Mouse (Mus musculus) kidney, adult 11 months (tissue): Measurements from ENCODE around the gene Hspa12b.

Experiments used
- DNase-seq: peaks from one replicate; pipeline ENCODE4 v3.0.0; 2022

Hspa12b gene

DNA sequence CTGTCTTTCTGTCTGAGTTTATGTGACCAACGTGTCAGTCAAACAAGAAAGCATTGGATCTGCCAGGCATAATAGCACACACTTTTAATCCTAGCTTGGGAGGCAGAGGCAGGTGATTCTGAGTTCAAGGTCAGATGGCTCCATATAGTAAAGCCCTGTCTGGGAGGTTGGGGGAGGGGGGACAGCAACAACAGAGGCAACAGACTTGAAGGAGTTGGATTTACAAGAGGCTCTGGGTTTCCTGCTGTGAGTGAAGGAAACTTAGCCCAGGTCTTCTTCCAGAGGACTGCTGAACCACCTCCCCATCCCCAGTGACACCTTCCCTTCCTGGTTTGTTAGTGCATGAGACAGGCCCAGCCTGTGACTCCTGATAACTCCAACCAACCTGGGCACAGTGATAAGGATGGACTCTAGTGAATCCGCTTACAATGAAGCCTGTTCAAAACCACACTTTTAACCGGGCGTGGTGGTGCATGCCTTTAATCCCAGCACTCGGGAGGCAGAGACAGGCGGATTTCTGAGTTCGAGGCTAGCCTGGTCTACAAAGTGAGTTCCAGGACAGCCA lies 25.2 kb downstream of the Hspa12b start:
- no peak for DNase-seq

DNA sequence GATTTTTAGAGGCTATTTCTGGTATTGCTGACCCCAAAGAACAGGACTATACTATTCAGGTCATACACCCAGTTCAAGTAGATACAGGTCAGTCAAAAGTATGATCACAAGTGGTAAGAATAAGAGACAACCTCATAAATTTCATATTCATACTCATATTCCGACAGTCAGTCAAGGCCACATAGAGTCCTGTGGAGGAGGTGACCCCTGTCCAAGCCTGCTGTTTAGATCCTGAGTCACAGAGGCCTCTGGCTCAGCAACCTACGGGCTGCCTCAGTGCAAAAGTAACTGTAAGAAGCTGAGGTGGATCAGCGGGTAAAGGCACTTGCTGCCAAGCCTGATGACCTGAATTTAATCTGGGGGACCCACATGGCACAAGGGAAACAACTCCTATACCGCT lies 27.0 kb downstream of the Hspa12b start:
- no peak for DNase-seq

DNA sequence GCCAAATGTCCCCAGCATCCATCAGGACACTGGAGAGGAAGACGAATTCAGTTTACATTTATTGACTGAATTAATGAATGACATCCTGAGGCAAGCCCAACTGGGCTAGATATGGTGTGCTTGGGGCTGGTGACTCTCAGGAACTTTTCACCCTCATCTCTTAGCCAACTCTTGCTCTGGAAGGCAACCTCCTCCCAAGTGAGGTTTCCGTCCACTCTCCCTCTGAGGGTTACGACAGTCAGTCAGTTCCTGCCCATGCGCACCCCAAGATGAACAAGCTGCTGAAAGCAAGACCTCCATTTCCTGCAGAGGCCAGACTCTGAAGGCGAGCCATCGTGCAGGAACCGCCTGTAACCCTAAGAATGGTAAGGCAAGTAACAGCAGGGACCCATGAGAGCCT lies 29.9 kb downstream of the Hspa12b start:
- DNase-seq = no peak

DNA sequence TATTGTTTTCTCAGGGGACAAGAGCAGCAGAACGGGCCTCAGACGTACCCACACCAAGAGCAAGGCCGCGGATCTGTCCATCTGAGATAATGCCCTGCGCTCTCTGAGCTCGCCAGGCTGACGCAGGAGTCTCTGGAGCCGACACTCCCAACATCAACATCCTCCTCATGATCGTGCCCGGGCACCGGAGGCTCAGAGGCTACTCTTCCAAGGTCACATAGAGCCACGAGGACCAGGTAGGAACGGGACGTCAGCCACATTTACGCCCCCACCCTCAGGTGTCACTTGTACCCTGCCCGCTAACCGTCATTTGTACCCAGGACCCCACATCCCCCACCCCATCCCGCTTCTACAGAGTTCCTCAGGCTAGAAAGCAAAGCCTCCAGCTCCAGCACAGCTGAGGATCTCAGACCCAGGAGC lies 32.4 kb downstream of the Hspa12b start:
- no peak for DNase-seq

DNA sequence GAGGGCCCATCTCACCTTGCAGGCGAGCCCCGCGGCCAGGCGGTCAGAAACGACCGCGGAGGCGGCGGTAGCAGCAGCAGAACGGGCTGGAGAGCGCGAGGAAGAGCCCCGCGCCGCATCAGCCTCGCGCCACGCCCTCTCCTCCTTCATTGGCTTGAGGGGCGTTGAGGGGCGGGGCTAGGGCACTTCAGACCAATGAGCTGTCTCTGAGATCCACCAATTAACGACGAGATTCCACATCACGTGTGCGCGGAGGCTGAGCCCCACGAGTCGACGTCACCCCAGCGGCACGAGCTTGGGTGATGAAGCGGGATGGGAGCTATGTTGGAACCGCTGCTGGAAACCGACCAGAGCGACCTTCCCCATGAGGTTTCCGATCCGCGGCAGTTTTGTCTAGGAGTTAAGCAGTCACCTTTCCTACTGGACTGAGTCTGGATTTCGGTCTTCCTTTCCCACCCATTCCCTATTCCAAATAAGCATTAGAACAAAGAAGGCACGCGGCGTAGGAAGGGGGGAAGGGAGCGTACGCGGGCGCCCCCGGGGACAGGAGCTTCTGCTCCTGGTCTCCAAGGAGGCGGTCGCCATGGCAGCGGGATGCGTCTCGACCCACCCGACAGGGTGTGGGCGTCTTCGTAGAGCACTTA lies 33.0 kb downstream of the Hspa12b start, which contains the start of gene 1700037H04Rik:
Gene 1700037H04Rik, minus strand, starts transcription at position 144 of the 644 bp plus-strand sequence.
- peak; percentile 97 for DNase-seq

DNA sequence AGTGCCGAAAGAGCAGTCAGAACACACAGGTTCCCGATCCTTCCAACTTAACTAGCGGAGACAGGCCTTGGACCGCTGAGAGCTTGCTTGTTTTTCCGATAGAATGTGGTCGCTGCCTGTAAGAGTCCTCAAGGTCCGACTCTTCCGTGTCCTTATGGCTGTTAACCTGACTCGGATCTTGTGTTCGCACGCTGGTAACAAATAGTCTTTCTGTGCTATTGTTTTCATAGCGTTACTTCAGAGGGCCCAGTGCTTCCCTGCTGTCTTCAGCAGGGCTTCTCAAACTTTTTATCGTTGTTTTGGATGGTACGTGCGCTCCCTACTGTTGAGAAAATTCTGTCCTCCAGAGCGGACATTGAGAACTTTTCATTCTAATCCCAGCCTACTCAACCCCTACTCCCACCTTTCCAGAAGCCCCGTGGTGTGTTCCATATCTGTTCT lies 33.6 kb downstream of the Hspa12b start:
- DNase-seq = peak; percentile 34

DNA sequence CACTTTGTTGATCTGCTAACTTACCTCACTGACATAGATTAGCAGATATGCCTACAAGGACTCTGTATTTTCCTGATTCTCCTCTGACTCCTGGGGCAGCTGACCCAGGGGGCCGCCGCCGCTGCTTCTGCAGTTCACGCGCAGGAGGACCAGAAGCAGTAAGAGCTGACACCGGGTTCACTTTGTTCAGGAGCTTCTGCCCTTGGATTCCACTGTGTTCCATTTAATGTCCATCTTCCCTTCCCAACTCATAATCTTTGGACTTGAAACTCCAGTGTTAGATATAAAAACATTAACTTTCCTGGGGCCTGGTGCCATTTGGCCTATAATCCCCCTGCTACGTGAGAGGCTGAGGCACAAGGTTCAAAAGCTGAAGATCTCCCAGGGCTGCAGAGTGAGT lies 36.8 kb downstream of the Hspa12b start:
- peak; percentile 85 for DNase-seq

DNA sequence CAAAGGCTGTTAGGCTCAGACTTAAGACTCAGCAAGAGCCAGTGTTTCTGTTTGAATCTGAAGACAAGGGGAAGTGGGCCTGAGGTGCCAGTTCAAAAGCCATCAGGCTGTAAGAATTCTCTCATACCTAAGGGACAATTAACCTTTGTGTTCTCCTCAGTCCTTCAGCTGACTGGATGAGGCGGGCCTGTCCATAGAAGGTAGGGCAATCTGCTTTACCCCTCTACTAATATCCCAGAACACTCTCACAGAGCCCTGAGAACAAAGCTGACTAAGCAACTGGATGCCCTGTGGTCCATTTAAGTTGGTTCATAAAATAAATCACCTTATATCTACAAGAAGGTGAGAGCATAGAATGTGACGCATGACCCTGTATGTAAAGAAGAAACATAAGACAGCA lies 39.1 kb downstream of the Hspa12b start:
- no peak for DNase-seq

DNA sequence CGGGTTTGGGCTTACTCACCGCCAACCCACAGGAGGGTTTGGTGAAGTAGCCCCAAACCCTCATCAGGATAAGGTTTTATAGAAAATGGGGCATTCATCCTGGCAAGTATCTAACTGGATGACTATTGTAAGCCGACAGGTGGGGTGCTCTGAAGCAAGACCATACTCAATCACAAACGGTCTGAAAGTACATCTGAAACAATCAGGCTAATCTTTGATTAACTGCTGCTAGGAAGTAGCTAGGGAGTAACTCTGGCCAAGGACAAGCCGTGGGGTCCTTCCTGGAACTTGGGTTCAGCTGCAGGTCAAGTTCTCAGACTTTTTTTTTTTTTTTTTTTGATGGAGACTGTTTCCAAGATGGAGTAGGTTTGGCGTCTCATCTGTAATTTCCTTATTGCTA lies 40.9 kb downstream of the Hspa12b start:
- DNase-seq = no peak

DNA sequence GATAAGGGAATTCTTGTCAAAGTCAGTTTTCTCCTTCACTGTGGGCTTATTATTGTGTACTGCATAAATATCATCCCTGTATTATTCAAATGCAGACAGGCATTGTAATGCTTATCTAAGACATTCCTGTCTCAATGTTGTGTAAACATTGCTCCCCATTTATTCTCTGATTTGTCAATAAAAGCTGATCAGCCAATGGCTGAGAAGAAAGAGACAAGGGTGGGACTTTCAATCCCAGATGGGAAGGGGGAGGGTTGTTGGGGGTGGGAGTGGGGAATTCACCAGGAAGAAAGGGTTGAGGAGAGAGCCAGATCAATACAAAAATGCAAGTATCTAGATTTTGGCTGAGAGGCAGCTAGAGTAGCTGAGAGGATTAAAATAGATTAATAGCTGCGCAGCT lies 41.8 kb downstream of the Hspa12b start:
- no peak for DNase-seq

DNA sequence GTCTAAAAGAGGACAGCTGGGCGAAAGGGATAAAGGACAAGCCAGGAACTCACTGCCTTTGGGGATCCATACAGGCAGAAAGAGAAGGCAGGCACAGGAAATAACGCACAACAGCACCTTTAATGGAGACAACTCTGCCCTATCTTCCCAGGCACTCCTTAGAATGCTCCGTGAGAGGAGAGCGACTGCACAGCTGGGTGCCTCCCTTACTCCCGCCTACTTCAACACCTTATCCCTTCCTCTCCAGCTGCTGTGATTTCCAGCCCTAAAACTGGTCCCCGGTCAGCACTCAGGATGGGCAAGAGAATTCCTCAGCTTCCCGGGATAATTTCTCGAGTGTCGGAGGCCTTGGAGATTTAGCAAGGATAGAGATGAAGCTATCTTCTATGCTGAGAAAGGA lies 43.9 kb downstream of the Hspa12b start:
- DNase-seq = no peak

DNA sequence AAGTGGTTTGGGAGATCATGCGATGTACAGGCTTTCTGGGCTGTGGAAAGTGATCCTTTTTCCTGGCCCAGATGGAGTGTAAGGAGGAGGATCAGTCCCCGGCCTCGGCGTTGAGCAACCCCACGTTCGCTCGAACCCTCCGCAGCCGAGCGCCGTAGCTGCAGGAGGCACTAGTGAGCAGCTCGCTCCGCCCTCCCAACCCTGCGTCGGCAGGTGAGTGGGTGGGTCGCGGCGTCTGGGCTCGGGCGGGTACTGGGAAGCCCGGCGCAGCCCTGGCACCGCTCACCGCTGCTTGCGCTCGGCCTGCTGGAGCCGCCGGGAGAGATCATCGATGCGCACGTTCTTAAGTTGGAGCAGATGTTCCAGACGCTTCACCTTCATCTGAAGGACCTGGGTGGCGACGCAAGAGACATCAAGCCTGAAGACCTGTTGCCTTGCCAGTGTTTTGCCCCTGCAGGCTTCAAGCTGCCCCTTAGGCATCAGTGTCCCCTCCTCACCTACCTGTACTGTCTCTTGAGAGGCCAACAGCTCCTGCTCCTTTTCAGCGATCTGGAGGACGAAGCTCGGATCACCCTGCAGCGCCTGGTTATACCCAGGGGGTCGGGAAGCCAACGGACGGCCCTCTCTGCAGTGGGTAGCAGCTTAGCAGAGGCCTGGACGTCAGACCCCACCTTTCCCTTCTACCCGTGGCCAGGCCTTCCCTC lies 44.5 kb downstream of the Hspa12b start:
- peak; percentile 64 for DNase-seq

DNA sequence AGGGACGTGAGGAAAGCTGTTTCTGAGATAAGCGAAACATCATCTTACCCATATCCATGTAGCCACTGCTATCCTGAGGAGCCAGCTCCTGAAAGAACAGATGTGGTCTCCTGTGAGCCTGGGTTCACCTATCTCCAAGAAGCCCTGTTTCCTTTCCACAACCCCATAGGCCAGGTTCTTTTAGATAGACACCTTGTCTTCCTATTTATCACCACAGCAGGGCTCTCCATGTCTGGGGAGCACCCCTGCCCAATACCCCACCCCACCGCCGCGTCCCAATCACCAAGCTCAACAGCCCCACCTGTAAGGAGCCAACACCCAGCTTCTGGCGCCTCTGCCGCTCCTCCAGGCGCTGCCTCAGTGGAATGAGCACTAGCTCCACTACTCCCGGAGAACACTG lies 45.2 kb downstream of the Hspa12b start:
- DNase-seq = no peak

DNA sequence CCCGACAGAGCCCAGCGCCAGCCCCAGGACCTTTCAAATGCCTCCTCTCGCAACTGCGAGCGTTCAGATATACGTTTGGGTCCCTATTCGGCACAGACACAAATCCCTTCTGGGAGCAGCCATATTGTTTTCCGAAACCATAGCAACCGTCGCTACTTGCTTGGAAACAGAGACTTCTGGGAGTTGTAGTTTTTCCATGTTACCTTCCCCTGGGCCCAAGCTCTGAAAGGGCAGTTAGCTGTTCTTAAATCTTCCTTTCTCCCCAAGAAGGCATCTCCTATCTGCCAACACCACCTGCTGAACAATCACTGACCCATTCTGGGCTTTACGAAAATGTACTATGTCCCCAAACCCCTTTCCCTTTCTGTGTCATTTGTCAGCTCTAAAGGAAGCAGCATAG lies 47.6 kb downstream of the Hspa12b start:
- DNase-seq = peak; percentile 73

DNA sequence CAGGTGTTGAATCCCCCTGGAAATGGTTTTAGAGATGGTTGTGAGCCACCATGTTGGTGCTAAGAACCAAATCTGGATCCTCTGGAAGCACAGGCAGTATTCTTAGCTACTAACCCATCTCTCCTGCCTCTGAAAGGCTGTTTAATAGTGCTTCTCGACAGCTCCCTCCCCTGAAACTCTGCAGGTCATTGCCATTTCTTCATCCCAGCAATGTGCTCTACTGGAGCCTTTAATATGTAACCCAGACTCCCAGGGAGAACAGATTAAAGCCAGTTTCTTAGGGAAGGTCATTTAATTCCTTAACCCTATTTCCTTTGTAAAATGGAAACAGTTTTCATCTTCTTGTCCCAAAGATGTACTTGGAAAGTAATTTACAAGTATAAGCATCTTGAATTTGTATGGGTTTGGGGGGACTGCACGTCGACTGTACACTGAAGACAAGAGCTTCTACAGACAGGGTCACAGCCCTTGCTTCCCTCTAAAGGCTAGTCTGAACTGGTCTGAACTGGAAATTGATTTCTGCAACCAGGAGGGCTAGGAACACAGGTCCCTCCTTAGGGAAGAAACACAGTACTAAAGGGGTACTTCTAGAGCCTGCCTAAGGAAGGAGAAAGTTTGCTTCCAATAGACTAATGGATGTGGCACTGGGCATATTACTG lies 48.3 kb downstream of the Hspa12b start:
- peak; percentile 40 for DNase-seq

DNA sequence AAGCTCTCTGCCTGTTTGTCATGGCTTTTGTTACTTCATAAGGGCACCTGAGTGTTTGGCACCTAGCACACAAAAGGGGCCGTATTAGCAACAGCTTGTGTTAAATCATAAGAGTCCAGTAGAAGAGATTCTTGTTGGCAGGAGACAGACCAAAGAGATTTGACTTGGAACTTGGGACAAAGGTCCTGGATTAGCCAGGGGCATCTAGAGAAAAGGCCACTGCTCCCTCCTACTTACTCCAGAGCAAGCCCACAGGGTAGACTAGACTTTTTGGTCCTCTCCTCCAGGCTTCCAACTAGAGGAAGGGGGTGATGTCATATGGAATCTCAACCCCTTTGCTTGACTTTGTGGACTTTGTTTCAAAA lies 48.8 kb downstream of the Hspa12b start:
- DNase-seq = peak; percentile 61

DNA sequence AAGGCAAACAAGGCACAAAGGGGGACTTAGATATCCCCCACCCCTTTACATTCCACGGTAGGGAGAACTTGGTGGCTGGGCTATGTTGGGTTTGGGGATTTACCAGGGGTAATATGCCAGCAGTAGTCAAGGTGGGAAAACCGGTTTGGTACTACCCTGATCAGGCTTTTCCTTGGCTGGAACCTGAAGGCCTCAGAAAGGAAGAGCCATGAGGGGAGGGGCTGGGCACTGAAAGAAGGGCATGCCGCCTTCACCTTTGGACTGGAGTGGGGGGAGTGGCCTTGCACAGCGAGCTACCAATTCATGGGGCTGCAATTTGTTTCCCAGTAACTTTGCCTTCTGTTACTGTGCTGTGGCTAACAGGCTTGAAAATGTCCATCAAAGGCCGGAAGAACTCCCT lies 49.4 kb downstream of the Hspa12b start:
- DNase-seq = peak; percentile 89

DNA sequence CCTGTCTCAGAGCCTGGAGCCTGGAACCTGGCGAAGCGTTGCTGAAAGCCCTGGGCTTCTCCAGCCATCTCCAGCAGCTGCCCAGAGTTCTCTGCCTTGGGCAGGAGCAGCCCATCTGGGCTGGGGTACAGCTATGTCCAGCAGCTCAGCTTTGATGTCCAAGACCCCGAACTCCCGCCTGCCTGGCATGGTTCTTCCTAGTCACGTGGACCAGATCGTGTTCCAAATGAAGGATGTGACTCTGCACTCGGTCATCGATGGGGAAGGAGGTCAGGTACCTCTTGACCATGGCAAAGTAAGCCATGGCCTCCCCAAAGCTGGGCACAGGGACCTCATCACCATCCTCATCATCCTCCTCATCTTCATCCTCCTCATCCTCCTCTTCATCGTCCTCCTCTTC lies 50.9 kb downstream of the Hspa12b start:
- peak; percentile 44 for DNase-seq

DNA sequence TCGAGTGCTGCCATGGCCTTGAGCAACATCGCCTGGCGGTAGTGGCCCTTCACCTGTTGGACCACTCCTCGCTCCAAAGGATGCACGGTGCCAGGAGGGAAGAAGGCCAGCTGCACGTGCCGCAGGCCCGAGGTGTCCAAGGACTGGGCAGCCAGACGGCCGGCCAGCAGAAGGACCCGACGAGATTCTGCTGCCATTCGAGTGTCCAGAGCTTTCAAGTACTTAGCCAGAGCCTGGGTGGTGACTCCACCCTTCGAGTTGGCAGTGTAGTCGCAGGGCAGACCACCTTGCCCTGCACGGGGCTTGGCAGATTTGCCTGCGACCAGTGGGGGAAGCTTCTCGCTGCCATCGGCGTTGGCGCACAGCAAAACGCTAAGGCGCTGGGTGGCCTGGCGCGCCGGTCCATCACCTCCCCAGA lies 51.8 kb downstream of the Hspa12b start:
- DNase-seq = peak; percentile 45

DNA sequence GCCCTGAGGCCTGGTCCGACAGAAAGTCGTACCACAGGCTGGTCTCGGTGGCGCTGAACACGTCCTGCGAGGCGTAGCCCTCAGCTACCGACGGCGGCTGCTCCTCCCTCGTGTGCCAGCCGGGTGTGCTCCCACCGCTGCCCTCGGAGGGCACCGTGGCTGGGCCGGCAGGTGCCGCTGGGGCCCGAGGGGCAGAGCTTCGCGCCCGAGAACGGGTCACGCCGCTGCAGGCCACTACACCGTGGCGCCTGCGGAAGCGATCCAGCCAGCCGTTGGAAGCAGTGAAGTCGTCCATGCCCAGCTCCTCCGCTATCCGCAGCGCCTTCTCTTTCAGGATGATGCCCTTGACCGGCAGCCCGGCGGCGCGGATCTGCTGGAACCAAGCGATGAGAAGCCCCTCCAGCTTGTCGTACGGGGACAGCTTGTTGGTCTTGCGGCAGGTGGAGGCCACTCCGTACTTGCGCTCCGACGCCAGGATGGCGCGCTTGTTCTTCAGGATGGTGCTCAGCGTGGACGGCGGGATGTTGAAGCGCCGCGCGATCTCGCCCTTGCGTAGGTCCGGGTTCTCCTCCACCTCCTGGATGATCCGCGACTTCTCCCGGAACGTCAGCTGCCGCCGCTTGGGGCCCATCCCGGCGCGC lies 52.3 kb downstream of the Hspa12b start:
- peak; percentile 60 for DNase-seq

DNA sequence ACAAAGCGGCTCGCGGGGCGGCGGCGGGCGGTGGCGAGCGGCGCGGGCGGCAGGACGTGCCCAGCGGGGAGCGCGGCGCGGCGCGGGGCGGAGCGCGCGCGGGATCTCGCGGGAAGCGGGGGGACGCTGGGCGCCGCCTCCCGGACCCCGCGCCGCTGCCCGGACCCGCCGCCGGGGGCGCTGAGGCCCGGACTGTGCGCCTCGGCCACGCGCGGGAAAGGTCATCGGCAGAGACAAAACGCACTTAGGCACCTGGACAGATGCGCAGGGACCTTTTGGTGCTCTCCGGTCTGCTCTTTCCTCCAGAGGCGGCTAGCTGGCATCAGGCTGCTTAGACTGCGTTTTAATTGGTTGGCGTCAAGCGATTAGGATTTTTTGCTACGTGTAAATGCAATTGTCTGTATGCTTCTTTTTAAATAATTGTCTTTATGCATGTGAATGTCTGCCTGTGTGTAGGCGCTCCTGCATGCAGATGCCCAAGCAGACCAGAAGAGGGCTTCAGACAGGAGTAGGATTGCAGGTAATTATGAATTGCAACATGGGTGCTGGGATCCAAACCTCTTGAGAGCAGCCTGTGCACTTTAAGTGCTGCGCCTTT lies 53.0 kb downstream of the Hspa12b start, which contains the start of gene Cenpb:
Gene Cenpb, minus strand, starts transcription at position 78 of the 598 bp plus-strand sequence.
- peak; percentile 82 for DNase-seq

DNA sequence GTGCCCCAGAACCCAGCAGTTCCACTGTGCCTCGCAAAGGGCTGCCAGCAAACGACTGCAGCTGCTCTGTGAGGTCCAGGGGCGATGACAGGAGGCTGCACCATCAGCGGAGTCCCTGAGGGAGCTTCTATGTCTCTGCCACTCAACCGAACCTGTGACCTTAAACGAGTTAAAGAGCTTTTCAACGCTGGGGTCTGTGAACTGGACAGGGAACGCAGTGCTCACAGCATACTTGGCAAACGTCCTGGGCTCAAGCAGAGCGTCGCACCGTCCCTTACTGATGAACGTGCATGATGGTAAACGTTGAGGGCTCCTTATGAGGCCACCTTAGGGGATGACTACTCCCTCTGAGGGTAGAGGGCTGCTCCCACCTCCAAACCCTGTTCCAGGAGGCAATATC lies 59.3 kb downstream of the Hspa12b start:
- DNase-seq = no peak
